Mouse (Mus musculus): ENCODE results near the gene Scn4a.
A peak's percentile ranks its signal among the peaks of the same experiment; 100 is the strongest.
"Not testable (repeated sequence)": the region's sequence is repeated elsewhere in the genome, so short reads cannot be mapped to it uniquely, and the experiment has no call there.

Scn4a gene

GRCm38 (mm10) chr11:106355382-106356128, 2.5 kb upstream of the Scn4a start:
- DNase-seq: no peak

DNA sequence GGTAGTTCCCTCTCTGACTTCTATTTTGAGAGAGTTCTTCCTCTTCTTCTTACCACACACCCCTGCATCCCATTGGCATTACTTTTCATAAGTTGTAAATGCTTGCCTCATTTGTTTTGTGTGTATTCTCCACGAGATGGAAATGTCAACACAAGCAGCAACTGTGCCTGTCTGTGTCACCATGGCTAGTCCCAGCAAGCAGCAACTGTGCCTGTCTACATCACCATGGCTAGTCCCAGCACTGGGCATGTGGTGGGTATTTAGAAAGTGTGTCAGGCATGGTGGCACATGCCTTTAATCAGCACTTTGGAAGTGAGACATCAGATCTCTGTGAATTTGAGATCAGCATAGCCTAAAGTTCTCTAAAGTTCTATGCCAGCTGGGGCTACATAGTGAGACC, 1.1 kb upstream of the Scn4a start:
- DNase-seq: no peak

GRCm38 (mm10) chr11:106351941-106352340, 1.1 kb downstream of the Scn4a start:
- no peak for DNase-seq

GRCm38 (mm10) chr11:106351253-106351652, 1.8 kb downstream of the Scn4a start:
- DNase-seq: no peak

- no peak for DNase-seq
Measured at GRCm38 (mm10) chr11:106350853-106351252, 2.2 kb downstream of the Scn4a start.

DNA sequence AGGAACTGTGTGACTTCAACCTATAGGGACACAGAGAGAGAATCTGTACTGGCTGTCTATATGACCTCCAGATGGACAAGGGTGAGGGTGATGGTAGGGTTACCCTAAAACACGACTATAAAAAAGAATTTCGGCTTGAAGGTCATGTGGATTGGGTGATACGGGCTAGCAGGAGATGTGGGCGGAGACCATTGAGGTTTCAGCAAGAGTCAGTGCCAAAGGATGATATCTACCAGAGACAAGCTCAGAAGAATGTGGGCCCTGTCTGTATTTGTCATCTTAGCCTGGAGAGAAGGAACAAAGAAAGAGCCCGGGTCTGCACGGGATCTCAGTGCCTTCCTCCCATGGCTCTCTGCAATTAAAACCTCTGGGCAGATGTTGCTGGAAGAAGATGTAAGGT, 3.3 kb downstream of the Scn4a start:
- DNase-seq: no peak

- no peak for DNase-seq
Measured at GRCm38 (mm10) chr11:106344910-106345309, 8.2 kb downstream of the Scn4a start.

DNA sequence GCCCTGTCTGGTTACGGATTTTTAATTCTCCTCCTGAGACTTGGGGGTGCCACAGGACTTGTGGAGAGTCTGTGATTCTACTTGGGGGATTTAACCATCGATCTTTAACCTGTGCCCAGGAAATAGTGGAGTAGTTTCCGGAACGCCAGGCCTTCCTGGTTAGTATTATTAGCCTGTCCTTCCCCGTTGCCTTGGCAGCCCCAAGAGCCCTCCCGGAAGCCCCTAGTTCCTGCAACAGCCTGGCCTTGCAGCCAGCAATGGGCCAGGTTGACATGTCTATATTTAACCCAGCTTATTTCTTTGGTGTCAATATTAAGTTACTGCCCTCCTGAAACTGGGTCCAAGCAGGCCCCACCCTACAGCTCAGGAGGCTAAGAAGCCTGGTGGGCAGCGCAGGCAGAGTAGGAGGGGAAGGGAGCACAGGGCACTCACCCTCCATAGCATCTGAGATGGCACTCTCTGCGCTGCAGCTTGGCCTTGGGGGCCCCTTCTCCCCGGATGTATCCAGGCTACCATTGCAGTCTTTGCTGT, 12.0 kb downstream of the Scn4a start:
- DNase-seq: no peak

DNA sequence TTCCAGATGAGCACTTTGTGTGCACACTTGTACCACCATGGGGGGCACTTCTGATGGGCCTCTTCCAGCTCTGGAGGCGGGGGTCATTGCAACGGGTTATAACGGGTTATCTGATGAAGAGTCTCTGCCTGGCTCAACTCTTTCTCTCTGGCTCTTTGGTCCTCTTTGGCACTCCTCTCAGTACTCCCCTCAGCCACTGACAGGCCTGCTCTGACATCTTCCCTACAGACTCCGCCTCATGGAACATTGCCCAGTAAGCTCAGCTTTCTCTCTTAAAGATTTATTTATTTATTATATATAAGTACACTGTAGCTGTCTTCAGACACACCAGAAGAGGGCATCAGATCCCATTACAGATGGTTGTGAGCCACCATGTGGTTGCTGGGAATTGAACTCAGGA, 13.8 kb downstream of the Scn4a start:
- not testable (repeated sequence) for DNase-seq

DNA sequence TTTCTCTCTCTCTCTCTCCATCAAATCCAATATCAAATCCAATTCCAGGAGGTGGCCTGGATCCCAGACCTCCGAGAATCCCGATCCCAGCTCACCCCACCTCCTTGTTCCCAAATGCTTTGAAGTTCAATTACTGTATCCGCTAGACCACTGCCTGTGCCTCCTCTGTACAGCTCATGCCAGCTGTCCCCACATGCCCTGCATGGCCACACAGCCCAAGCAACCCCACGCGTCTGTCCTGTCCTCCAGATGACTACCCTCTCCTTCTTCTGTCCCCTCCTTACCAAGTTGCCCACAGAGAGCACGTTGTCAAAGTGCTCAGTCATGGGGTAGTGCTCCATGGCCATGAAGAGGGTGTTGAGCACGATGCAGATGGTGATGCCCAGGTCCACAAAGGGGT, 14.2 kb downstream of the Scn4a start:
- DNase-seq: no peak

DNA sequence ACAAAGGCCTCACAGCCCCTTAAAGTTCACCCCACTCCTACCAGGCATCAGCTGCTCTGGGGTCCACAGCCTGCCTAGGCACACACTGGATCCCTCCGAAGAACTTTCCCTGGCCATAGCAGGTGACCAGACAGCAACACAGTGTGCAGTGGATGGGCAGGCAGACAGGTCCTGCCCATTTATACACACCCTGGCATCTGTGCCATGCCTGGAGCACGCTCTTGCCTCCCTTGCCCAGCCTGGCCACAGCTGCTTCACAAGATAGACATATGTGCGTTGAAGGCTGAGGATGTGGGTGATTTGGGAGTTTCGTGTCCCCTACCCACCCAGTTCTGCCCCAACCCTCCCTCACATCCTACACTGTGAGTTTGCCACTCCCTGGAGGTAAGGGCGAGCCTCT, 15.1 kb downstream of the Scn4a start:
- no peak for DNase-seq

DNA sequence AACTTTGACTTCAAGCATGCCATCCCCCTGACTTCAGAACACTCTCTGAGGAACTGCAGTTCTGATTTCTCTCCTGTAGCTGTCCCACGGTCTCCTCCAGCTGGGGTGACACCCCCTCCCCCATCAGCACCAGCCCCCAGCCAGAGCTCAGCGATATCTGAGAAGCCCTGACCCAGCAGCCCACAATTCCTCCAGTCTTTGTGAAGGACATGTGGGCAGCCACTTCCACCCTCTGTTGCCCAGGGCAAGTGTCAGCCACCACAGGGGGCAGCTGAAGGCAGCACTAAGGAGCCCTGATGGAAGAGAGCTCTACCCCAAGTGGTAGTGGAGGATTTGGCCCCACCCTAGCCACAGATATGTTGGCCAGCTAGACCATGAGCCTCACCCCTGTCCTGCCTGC, 19.0 kb downstream of the Scn4a start:
- no peak for DNase-seq

DNA sequence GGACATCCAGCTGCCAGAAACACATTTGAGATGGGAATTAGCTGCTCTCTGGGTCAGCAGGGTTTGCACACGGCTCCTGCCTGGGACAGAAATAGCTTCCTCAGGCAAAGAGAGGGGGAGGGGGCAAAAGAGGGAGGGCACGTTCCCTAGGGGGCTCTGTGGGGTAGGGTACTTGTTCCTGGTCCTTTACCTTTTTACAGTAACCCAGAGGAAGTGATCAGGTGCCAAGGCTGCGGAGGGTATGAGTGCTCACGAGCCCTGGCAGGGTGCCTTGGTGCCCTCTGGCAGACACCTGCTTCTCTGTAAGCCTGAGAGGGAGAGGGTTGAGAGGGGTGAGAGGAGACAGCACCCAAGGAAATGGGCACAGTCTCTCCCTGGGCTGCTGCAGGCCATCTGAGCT, 20.6 kb downstream of the Scn4a start:
- no peak for DNase-seq

- no peak for DNase-seq
Measured at GRCm38 (mm10) chr11:106329682-106330081, 23.4 kb downstream of the Scn4a start.

DNA sequence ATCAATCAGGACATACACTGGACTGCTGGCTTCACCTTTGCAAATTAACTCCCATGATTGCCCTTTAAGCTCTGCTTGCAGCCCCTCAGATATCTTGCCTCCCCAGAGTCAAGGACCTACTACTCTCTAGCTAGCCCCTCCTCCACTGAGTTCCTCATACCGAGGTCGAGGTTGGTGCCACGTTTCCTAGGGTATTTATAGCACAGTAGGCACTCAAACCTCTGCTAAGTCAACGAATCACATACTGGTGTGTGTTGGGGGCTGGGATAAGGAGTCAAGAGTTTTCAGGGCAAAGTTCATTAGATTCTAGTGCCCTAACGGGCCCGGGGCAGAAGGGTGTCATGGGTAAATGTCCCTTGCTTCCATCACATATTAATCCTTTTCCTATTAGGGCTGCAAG, 24.0 kb downstream of the Scn4a start:
- DNase-seq: no peak

GRCm38 (mm10) chr11:106328521-106328920, 24.6 kb downstream of the Scn4a start:
- DNase-seq: no peak

DNA sequence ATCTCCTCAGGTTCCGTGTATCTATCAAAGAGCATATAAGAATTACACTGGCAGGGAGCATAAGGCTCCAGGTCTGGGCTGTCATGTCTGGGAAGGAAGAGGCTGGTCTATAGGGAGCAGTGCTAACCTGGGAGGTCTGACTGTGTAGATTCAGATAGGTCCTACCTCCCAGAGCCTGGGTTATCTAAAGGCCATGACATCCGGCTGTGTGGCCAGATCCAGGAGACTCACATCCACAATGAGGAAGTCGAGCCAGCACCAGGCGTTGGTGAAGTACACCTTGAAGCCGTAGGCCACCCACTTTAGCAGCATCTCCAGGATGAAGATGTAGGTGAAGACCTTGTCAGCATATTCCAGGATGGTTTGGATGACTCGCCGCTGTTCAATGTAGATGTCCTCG, 26.6 kb downstream of the Scn4a start:
- DNase-seq: no peak

GRCm38 (mm10) chr11:106325566-106326206, 27.4 kb downstream of the Scn4a start:
- peak; percentile 61 for DNase-seq

DNA sequence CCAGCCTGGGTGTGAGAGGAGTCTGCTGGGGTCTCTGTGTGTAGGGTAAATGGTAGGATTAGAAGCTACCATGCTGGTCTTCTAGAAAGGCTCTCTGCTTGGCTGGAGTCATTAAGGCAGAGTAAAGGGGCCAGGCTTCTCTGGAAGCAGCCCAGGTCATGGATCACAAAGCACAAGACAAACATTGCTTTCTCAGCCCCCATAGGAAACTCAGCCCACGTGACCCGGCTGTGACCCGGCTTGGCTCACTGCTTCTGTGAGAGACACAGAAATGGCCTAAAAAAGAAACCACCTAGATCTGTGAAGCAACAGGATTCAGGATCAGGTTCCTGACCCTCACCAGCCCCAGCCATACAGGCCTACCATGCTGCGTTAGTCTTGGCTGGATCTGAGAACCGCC, 28.2 kb downstream of the Scn4a start:
- DNase-seq: peak; percentile 76

GRCm38 (mm10) chr11:106318406-106319366, 34.4 kb downstream of the Scn4a start:
- no peak for DNase-seq

GRCm38 (mm10) chr11:106317801-106318200, 35.3 kb downstream of the Scn4a start:
- no peak for DNase-seq

- no peak for DNase-seq
Measured at GRCm38 (mm10) chr11:106316416-106316815, 36.7 kb downstream of the Scn4a start.

- no peak for DNase-seq
Measured at GRCm38 (mm10) chr11:106314333-106314812, 38.7 kb downstream of the Scn4a start, which contains the start of gene Cd79b. Cd79b (minus strand) TSS chr11:106314762.

Data from kidney, adult 11 months (tissue).